Mouse (Mus musculus) lung, adult 2 months (tissue): ENCODE data around the gene Traf4.
"Not testable (repeated sequence)": the region's sequence is repeated elsewhere in the genome, so short reads cannot be mapped to it uniquely, and the experiment has no call there.

Source experiments
- CTCF ChIP-seq: fragments of 200-500 bp; IDR thresholded peaks from 2 replicates; pipeline ENCODE4 v1.5.1; 2011; ENCODE audit warnings: mild to moderate bottlenecking, low read length, control low read depth; ENCODE audit not compliant: insufficient read depth
- POLR2A ChIP-seq: fragments of 200-500 bp; IDR thresholded peaks from 2 replicates; pipeline ENCODE4 v1.6.1; 2011; ENCODE audit warnings: low read depth, mild to moderate bottlenecking, control low read depth, low read length, borderline replicate concordance; ENCODE audit errors: extremely low read depth

GRCm38 (mm10) chr11:78184702-78185101 is 19.3 kb upstream of the Traf4 start:
- TF ChIP-seq POLR2A, CTCF: not testable (repeated sequence)
